Mouse (Mus musculus) stomach, embryonic 16.5 days (tissue): ENCODE data around the gene Dhx16. TPM values are rescaled to one million over a fixed set of nuclear protein-coding genes. Genes with fewer than 3 reads are reported as not detected.
"Not testable (repeated sequence)": the region's sequence is repeated elsewhere in the genome, so short reads cannot be mapped to it uniquely, and the experiment has no call there.

Experiments
- ATAC-seq: fragments of 200-750 bp; cut with Nextera tagmentation; 2 replicates; pipeline ENCODE4 v1.8.0; 2017; ENCODE audit warnings: moderate number of reproducible peaks, moderate TSS enrichment; ENCODE audit not compliant: insufficient read depth, low FRiP score
- H3K27ac ChIP-seq: fragments of 300-500 bp; sonication (generic); 2 replicates; pipeline ENCODE4 v1.5.1; 2014; ENCODE audit warnings: low read length
- H3K27me3 ChIP-seq: fragments of 300-500 bp; sonication (generic); 2 replicates; pipeline ENCODE4 v1.6.1; 2014; ENCODE audit warnings: low read length, control low read depth, mixed read lengths; ENCODE audit not compliant: control insufficient read depth, insufficient read depth
- H3K36me3 ChIP-seq: fragments of 300-500 bp; sonication (generic); 2 replicates; pipeline ENCODE4 v1.6.1; 2014; ENCODE audit warnings: low read length; ENCODE audit not compliant: control insufficient read depth, insufficient read depth
- H3K4me1 ChIP-seq: fragments of 300-500 bp; sonication (generic); 2 replicates; pipeline ENCODE4 v1.6.1; 2014; ENCODE audit warnings: low read length, control low read depth, mixed read lengths; ENCODE audit not compliant: control insufficient read depth, insufficient read depth
- H3K4me2 ChIP-seq: fragments of 300-500 bp; sonication (generic); 2 replicates; pipeline ENCODE4 v1.6.1; 2014; ENCODE audit warnings: low read depth, low read length, mixed read lengths
- H3K4me3 ChIP-seq: fragments of 300-500 bp; sonication (generic); replicated peaks from 2 replicates; pipeline ENCODE4 v1.5.1; 2014; ENCODE audit warnings: mild to moderate bottlenecking, low read length
- H3K9ac ChIP-seq: fragments of 300-500 bp; sonication (generic); 2 replicates; pipeline ENCODE4 v1.6.1; 2014; ENCODE audit warnings: low read length
- H3K9me3 ChIP-seq: fragments of 300-500 bp; sonication (generic); replicated peaks from 2 replicates; pipeline ENCODE4 v1.6.1; 2016; ENCODE audit warnings: low read length, control low read depth; ENCODE audit not compliant: control insufficient read depth
- WGBS: fragments of 180-500 bp; shearing (Covaris S2); extraction: QIAGEN DNeasy Blood & Tissue Kit; methylation state at CpG from one replicate; pipeline ENCODE4 v1.1.7; 2014; 5-methylcytosine and 5-hydroxymethylcytosine counted together
- polyA plus RNA-seq: library from polyadenylated mRNA; unstranded; fragments of >200 nt; fragmentation: Nextera tagmentation; extraction: Ambion mirVana; gene quantifications from 2 replicates; pipeline ENCODE4 v1.2.1, GENCODE M21; 2015

Gene Dhx16
- polyA plus RNA-seq, 1 experiment from 2014 or later: 33.8 TPM

- Histone ChIP-seq H3K4me3 (no peak overlapping the region), H3K27me3 (no peaks in the 10 kb centered on the region), H3K9me3 (no peaks in the 10 kb centered on the region), H3K27ac (peak overlapping the region; percentile 1), H3K9ac (no peak overlapping the region), H3K4me1 (peaks cover 21% of the 10 kb centered on the region), H3K36me3 (peaks cover 19% of the 10 kb centered on the region; the same call in 1 of the 2 replicates), H3K4me2 (no peak overlapping the region)
- WGBS: 74% methylated on average over 5 of the region's 5 CpGs
- no peak for ATAC-seq
Observed at GRCm38 (mm10) chr17:35920862-35921562, 41.4 kb downstream of the Dhx16 start.

GRCm38 (mm10) chr17:35921710-35922109, 42.1 kb downstream of the Dhx16 start:
- H3K9me3 ChIP-seq: no peaks in the 10 kb centered on the region
- no peak overlapping the region for H3K9ac ChIP-seq
- H3K27me3 ChIP-seq: no peaks in the 10 kb centered on the region
- H3K4me3 ChIP-seq: no peak overlapping the region
- H3K36me3 ChIP-seq: peaks cover 25% of the 10 kb centered on the region
- no peak overlapping the region for H3K27ac ChIP-seq
- no peak overlapping the region for H3K4me2 ChIP-seq
- WGBS: 79% methylated on average over 4 of the region's 4 CpGs
- no peak for ATAC-seq
- peaks cover 21% of the 10 kb centered on the region for H3K4me1 ChIP-seq

GRCm38 (mm10) chr17:35922566-35922965, 42.9 kb downstream of the Dhx16 start:
- whole genome bisulfite sequencing: 79% methylated on average over 3 of the region's 3 CpGs
- Histone ChIP-seq H3K27me3 (no peaks in the 10 kb centered on the region), H3K9me3 (no peaks in the 10 kb centered on the region), H3K27ac (no peak overlapping the region), H3K9ac (no peak overlapping the region), H3K36me3 (peaks cover 25% of the 10 kb centered on the region), H3K4me3 (no peak overlapping the region), H3K4me1 (peaks cover 21% of the 10 kb centered on the region), H3K4me2 (no peak overlapping the region)
- no peak for ATAC-seq

GRCm38 (mm10) chr17:35923281-35923680, 43.7 kb downstream of the Dhx16 start:
- no peaks in the 10 kb centered on the region for H3K27me3 ChIP-seq
- WGBS: 88% methylated on average over 4 of the region's 4 CpGs
- no peaks in the 10 kb centered on the region for H3K9me3 ChIP-seq
- peaks cover 21% of the 10 kb centered on the region for H3K4me1 ChIP-seq
- no peak for ATAC-seq
- no peak overlapping the region for H3K4me2 ChIP-seq
- no peak overlapping the region for H3K4me3 ChIP-seq
- peaks cover 31% of the 10 kb centered on the region for H3K36me3 ChIP-seq
- no peak overlapping the region for H3K9ac ChIP-seq
- H3K27ac ChIP-seq: no peak overlapping the region

GRCm38 (mm10) chr17:35927471-35927870, 47.9 kb downstream of the Dhx16 start:
- ATAC-seq: no peak
- Histone ChIP-seq H3K4me2 (no peak overlapping the region), H3K9me3 (no peaks in the 10 kb centered on the region), H3K36me3 (peaks cover 48% of the 10 kb centered on the region), H3K9ac (no peak overlapping the region), H3K27ac (no peak overlapping the region), H3K27me3 (no peaks in the 10 kb centered on the region), H3K4me1 (no peaks in the 10 kb centered on the region), H3K4me3 (no peak overlapping the region)
- 38% methylated on average over 1 of the region's 1 CpGs for WGBS

- Histone ChIP-seq H3K4me2 (no peak overlapping the region), H3K4me1 (no peaks in the 10 kb centered on the region), H3K36me3 (peaks cover 38% of the 10 kb centered on the region), H3K4me3 (no peak overlapping the region), H3K27ac (no peak overlapping the region), H3K9ac (no peak overlapping the region), H3K27me3 (no peaks in the 10 kb centered on the region), H3K9me3 (no peaks in the 10 kb centered on the region)
- no peak for ATAC-seq
- 94% methylated on average over 2 of the region's 2 CpGs for WGBS
Observed at GRCm38 (mm10) chr17:35929534-35929933, 49.9 kb downstream of the Dhx16 start.

GRCm38 (mm10) chr17:35930627-35931026, 51.0 kb downstream of the Dhx16 start:
- no peak overlapping the region for H3K4me2 ChIP-seq
- H3K4me3 ChIP-seq: no peak overlapping the region
- H3K9me3 ChIP-seq: no peaks in the 10 kb centered on the region
- WGBS: 95% methylated on average over 12 of the region's 12 CpGs
- H3K9ac ChIP-seq: no peak overlapping the region
- H3K4me1 ChIP-seq: no peaks in the 10 kb centered on the region
- peaks cover 32% of the 10 kb centered on the region for H3K36me3 ChIP-seq
- H3K27me3 ChIP-seq: no peaks in the 10 kb centered on the region
- no peak for ATAC-seq
- no peak overlapping the region for H3K27ac ChIP-seq

GRCm38 (mm10) chr17:35932608-35933007, 53.0 kb downstream of the Dhx16 start:
- peaks cover 22% of the 10 kb centered on the region for H3K36me3 ChIP-seq

GRCm38 (mm10) chr17:35935763-35936162, 56.1 kb downstream of the Dhx16 start:
- not testable (repeated sequence) for H3K36me3 ChIP-seq
- WGBS: 86% methylated on average over 14 of the region's 14 CpGs

More at GRCm38 (mm10) chr17:35932608-35933007, 53.0 kb downstream of the Dhx16 start:
- no peak for ATAC-seq
- Histone ChIP-seq H3K27ac (no peak overlapping the region), H3K4me3 (no peak overlapping the region), H3K4me2 (no peak overlapping the region), H3K4me1 (no peaks in the 10 kb centered on the region), H3K9ac (no peak overlapping the region), H3K27me3 (no peaks in the 10 kb centered on the region), H3K9me3 (no peaks in the 10 kb centered on the region)
- WGBS: 94% methylated on average over 4 of the region's 4 CpGs

More at GRCm38 (mm10) chr17:35935763-35936162, 56.1 kb downstream of the Dhx16 start:
- not testable (repeated sequence) for ATAC-seq, H3K9me3 ChIP-seq, H3K4me2 ChIP-seq, H3K27ac ChIP-seq, H3K4me3 ChIP-seq, H3K9ac ChIP-seq, H3K4me1 ChIP-seq, H3K27me3 ChIP-seq
